Mouse (Mus musculus) right cerebral cortex, postnatal 25 days (tissue): Measurements from ENCODE around the gene Brms1.
A peak's percentile ranks its signal among the peaks of the same experiment; 100 is the strongest.
"Not testable (repeated sequence)": the region's sequence is repeated elsewhere in the genome, so short reads cannot be mapped to it uniquely, and the experiment has no call there.

Source experiments
- DNase-seq: peaks from one replicate; pipeline ENCODE4 v3.0.0; 2022

Gene Brms1

GRCm38 (mm10) chr19:5067040-5067799 lies 26.1 kb downstream of the Brms1 start:
- no peak for DNase-seq

DNA sequence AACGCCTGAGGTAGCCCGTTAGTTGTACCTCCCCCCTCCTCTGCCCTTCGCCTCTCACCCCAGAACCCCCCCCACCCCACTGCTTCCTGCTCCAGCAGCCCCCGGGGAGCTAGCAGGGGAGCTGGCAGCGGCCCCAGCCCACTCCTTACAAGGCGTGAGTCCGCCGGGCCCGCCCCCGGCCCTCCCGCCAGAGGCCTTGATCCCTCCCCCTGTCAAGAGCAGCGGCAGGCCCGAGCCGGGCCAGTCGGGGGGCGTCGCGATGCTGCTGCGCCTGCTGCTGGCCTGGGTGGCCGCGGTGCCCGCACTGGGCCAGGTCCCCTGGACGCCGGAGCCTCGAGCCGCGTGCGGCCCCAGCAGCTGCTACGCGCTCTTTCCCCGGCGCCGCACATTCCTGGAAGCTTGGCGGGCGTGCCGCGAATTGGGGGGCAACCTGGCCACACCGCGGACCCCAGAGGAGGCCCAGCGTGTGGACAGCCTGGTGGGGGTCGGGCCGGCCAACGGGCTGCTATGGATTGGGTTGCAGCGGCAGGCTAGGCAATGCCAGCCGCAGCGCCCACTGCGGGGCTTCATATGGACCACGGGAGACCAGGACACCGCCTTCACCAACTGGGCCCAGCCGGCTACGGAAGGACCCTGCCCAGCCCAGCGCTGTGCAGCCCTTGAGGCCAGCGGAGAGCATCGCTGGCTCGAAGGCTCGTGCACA lies 26.9 kb downstream of the Brms1 start, which contains the start of gene Cd248:
TSS of gene Cd248 (plus strand) at position 212 of the 703 bp plus-strand sequence.
- no peak for DNase-seq

DNA sequence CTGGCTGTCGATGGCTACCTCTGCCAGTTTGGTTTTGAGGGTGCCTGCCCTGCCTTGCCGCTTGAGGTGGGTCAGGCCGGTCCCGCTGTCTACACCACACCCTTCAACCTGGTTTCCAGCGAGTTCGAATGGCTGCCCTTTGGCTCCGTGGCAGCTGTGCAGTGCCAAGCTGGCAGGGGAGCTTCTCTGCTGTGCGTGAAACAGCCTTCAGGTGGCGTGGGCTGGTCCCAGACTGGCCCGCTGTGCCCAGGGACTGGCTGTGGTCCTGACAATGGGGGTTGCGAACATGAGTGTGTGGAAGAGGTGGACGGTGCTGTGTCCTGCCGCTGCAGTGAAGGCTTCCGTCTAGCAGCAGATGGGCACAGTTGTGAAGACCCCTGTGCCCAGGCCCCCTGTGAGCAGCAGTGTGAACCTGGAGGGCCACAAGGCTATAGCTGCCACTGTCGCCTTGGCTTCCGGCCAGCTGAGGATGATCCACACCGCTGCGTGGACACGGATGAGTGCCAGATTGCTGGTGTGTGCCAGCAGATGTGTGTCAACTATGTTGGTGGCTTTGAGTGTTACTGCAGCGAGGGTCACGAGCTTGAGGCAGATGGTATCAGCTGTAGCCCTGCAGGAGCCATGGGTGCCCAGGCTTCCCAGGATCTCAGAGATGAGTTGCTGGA lies 27.5 kb downstream of the Brms1 start:
- no peak for DNase-seq

DNA sequence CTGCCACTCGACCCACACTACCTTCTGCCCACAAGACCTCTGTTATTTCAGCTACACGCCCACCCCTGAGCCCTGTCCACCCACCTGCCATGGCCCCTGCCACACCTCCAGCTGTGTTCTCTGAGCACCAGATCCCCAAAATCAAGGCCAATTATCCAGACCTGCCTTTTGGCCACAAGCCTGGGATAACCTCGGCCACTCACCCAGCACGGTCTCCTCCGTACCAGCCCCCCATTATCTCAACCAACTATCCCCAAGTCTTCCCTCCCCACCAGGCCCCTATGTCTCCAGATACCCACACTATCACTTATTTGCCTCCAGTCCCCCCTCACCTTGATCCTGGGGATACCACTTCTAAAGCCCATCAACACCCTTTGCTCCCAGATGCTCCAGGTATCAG lies 28.3 kb downstream of the Brms1 start:
- no peak for DNase-seq

DNA sequence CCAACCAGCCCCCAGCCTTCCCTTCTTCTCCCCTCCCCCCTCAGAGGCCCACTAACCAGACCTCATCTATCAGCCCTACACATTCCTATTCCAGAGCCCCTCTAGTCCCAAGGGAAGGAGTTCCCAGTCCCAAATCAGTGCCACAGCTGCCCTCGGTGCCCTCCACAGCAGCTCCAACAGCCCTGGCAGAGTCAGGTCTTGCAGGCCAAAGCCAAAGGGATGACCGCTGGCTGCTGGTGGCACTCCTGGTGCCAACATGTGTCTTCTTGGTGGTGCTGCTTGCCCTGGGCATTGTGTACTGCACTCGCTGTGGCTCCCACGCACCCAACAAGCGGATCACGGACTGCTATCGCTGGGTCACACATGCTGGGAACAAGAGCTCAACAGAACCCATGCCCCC lies 28.8 kb downstream of the Brms1 start:
- DNase-seq, result no peak

GRCm38 (mm10) chr19:5071077-5071476 lies 29.9 kb downstream of the Brms1 start:
- no peak for DNase-seq

DNA sequence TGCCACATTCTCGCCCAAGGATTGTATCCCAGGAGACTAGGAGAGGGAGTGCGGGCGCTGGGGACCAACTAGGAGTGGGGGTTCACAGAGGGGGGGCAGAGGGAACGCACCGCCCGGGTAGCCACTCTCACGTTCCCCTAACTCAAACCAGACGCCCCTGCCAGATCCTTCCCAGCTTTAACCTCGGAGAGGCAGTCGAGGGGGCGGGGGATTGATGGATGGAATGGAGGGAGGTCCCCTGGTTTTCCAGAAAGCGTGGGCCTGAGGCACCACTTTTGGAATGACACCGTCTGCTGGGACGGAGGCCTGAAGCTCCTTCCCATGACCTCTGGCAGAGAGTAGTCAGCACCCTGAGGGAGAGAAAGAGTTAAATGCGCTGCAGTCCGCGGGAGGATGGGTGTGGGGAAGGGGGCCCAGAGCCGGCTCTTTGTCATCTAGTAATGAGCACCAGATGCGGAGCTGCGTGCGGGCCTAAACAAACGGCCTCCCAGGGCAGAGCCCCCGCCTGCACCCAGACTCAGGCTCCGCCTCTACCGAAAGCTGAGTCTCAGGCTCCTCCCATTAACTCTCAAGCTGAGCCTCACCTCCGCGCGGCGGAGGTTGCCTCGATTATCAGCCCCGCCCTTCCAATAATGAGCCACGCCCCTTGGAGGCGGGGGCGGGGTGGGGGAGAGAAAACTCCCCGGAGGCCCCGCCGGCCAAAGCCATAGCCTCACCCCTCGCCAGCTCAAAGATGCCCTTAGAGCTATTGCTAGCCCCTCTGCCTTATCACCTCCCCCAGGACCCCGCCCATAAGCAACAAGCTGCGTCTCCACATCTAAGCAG lies 30.6 kb downstream of the Brms1 start:
- no peak for DNase-seq

- no peak for DNase-seq
These were observed 31.4 kb downstream of the Brms1 start for GRCm38 (mm10) chr19:5072389-5073019.

- DNase-seq, result no peak
These were observed 31.9 kb downstream of the Brms1 start for GRCm38 (mm10) chr19:5073028-5073427.

DNA sequence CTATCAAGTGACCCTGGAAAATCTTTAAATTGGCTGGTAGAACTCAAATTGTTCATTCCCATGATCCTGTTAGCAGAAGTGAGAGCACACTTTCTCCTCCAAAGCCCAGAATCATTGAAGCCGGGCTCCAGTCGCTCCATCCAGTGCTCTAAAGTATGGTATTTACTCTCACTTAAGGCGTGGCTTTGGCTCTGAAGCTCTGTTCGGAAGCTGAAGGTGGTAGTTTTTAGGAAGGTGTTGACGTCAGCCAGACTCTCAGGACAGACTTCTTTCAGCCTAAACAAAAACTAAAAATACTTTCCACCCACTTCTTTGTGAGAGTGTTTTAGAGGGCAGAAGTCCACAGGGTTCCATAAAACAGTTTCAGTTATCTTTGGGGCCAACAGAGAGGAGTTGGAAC lies 32.4 kb downstream of the Brms1 start:
- DNase-seq, result no peak

DNA sequence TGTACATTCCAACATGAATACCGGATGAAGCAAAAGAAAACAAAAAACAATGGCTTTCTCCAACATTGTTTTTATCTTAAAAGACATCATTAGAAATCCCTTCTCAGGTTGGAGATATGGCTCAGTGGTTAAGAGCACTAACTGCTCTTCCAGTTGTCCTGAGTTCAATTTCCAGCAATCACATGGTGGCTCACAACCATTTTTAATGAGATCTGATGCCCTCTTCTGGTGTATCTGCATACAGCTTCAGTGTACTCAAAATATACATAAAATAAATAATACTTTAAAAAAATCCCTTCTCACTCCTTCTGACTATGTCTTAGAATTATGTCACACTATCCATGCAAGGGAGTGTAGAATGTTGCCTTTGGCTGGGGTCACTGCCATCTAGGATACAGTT lies 38.1 kb downstream of the Brms1 start:
- DNase-seq, result no peak

GRCm38 (mm10) chr19:5082005-5082404 lies 40.9 kb downstream of the Brms1 start:
- DNase-seq, result no peak

- DNase-seq, result no peak
These were observed 41.4 kb downstream of the Brms1 start for GRCm38 (mm10) chr19:5082596-5082995.

DNA sequence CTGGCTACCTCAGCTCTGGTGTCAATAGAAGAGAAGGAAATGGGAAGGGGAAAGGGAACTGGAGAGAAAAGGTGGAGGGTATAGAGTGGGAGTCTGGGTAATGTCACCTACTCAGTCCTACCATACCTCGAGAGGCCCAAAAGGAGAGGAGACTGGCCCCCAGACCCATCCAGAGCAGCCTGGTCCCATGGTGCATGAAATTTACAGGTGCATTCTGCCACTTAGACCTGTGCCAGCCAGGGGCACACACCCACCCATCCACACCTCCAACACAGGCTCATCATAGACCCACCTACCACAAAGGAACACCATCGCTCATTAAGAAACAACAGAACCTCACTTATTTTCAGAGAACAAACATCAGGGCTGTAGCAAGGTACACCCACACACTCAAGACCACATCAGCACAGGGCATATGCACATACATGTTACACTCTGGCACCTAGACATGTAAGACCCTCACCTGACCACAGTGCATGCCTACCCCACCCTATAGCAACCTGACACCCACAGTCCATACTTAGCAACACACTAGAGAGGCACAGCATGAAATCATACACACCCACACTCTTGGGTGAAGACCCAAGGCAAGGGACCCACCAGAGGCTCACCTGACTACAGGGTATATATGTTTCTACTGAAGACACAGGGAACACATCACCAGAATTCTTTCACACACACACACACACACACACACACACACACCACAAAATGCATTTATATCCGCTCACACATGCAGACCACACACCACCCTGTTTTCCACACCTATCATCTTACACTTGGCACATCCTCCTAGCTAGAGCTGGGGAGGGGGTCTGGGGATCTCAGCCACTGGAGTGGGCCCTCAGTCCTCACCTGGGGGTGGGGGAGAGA lies 43.0 kb downstream of the Brms1 start:
- no peak for DNase-seq

DNA sequence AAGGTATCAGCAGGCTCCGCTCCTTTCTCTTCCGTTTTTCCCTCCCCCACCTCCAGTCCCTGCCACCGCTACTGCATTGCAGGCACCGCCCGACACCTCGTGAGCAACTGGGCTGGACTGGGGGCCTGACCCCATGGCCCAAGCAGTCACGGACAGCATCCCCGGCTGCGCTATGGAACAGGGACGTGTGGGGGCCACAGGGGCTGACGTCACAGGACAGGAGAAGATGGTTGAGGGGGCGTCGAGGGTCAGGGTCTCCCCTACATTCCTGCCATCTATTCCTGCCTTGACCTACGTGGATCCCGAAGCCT lies 43.6 kb downstream of the Brms1 start:
- no peak for DNase-seq

GRCm38 (mm10) chr19:5085145-5085863 lies 44.1 kb downstream of the Brms1 start, which contains the start of gene Tmem151a:
Tmem151a (minus strand) TSS chr19:5085531.
- peak; percentile 69 for DNase-seq

- DNase-seq, result not testable (repeated sequence)
These were observed 45.4 kb downstream of the Brms1 start for GRCm38 (mm10) chr19:5086533-5086932.

- peak; percentile 92 for DNase-seq
These were observed 47.0 kb downstream of the Brms1 start, which contains the start of gene Yif1a for GRCm38 (mm10) chr19:5087884-5088728. Yif1a (plus strand) TSS chr19:5088538.

DNA sequence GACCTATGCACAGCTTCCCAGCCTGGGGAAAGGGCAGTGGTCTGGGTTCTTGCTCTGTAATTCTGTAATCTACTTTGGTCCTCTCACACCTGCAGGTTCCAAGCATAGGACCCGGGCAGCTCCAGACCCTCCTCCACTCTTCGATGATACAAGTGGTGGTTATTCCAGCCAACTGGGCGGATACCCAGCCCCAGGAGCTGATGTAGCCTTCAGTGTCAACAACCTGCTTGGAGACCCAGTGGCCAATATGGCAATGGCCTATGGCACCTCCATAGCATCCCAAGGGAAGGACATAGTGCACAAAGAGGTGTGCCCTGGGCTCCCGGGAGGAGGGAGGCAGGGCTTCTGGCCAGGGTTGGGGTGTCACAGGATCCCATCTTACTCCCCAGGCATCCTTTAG lies 48.2 kb downstream of the Brms1 start:
- no peak for DNase-seq

- DNase-seq, result no peak
These were observed 50.9 kb downstream of the Brms1 start for GRCm38 (mm10) chr19:5092083-5092482.
